Mouse (Mus musculus): ENCODE results near the gene Tex30.

DNA sequence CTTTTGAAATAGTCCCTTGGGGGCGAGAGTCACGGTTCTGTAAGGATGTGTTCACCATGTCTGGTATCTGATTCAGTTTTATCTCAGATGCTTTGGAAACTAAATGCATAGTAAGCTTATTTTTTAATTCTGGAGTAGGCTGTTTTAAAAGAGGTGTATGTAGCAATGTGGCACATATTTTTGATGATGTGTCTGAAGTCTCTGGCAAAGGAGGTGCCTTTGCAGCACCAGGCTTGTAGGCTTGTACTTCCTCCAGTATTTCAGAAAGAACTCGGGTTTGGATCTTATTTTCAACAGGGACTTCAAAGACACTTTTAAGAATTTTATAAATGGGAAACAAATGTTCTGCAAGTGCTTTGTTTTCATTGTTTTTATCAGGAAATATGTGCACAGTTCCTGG is 44.4 kb downstream of the Tex30 start:
- TF ChIP-seq CTCF (IDR thresholded peaks at IDR 0.05; ENCODE audit: low read depth, low read length) (no peak), POLR2A (IDR thresholded peaks at IDR 0.05; ENCODE audit: extremely low read depth, insufficient read depth, low read length) (no peak)
